Mouse (Mus musculus): ENCODE results near the gene Cacna1e.

DNA sequence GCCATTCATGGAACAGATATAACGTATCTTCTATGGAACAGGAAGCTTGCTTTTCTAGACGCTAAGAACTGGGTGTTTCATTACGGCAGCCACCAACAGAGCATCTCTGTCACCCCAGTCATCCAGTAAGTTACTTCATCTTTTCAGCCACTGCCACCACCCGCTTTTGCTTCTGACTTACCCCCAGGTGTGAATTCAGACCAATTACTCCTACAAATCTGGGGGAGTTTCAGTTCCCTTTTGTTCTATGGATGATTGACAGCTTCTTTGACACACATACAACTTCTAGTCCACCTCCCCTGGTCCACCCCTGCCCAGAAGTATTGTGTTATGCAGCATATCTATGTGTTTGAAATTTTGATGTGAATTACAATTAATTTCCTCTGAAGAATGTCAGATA, 121.2 kb downstream of the Cacna1e start:
- TF ChIP-seq POLR2AphosphoS2 (IDR thresholded peaks at IDR 0.05; ENCODE audit: low read length) (no peak), JUND (IDR thresholded peaks at IDR 0.05; ENCODE audit: low read depth, low read length) (no peak), CTCF (IDR thresholded peaks at IDR 0.05 in 2 of 3, conservative IDR thresholded peaks at IDR 0.05 in 1 of 3; ENCODE audit: control insufficient read depth in 1 of 3, insufficient read depth in 1 of 3, low read depth in 2 of 3, low read length in 3 of 3, poor library complexity in 1 of 3, severe bottlenecking in 1 of 3) (no peak), POLR2A (IDR thresholded peaks at IDR 0.05; ENCODE audit: control insufficient read depth in 1 of 2, insufficient read depth in 1 of 2, low read depth in 1 of 2, low read length in 2 of 2, poor library complexity in 1 of 2) (no peak), E2F4 (IDR thresholded peaks at IDR 0.05; ENCODE audit: borderline replicate concordance, low read depth, low read length) (no peak), ELF1 (IDR thresholded peaks at IDR 0.05; ENCODE audit: low read depth, low read length) (no peak)
